Mouse (Mus musculus) CH12F3 (cell line): ENCODE results near the gene Gm21083.
"Not testable (repeated sequence)": the region's sequence is repeated elsewhere in the genome, so short reads cannot be mapped to it uniquely, and the experiment has no call there.

Source experiments
- in situ Hi-C: fragments of 300-500 bp; cut with MboI; formaldehyde crosslinking; loops from 2 replicates; pipeline ENCODE4 v1.14.3; 2020; ENCODE audit warnings: low sequenced_read_pairs

Gene Gm21083

DNA sequence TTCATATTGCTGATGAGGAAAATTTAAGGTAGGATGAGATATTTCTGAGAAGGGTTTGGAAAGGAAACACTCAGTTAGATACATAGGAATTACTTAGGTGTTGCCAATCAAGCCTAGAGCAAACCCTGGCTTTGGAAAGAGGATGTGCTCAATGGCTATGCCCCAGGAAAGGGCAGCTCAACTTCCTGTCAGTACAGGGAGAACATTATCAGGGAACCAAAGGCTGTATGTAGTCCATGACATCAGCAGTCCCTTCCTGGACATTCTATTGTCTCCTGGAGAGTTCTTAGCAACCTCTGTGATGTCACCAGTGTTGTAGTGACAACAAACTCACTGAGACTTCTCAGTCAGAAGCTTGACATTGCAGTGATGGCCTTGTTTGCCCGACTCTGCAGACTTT lies 41.6 kb downstream of the Gm21083 start, which contains the start of gene Speer4d:
Gene Speer4d, plus strand, starts transcription at position 301 of the 400 bp plus-strand sequence.
- in situ Hi-C loops, result not testable (repeated sequence)

DNA sequence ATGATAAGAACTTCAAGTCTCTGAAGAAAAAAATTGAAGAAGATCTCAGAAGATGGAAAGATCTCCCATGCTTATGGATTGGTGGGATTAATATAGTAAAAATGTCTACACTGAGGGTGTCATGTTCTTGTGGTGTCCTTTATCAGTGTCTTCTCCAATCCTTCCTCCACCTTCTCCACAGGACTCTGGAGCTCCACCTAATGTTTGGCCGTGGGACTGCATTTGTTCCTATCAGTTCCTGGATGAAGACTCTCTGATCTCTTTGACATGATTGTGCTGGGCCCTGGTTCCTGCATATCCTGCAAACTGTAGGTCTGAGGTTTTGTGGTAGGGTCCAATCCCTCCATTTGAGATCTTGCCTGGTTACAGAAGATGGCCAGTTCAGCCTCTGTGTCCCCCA lies 51.0 kb downstream of the Gm21083 start:
- in situ Hi-C loops, result not testable (repeated sequence)

DNA sequence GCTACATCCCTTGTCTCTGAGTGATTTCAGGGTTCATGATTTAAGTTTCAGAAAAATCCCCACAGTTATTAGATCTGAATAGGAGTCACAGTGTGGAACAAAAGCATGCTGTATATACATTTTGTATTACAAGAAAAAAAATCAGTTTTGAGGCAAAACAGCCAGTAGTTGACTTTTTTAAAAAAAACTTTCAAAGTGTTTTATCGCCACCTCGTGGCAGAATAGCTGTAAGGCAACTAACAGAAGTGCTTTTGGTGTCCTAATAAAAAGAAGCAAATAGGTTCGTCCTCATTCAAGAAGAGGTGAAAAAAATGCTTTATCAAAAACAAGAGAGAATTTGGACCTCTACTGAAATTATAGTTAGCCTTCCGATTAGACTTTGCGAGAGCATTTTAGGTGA lies 52.9 kb downstream of the Gm21083 start:
- in situ Hi-C loops, result not testable (repeated sequence)
